Mouse (Mus musculus) brain, embryonic 18.5 days (tissue): ENCODE data around the gene Mtmr14.

Experiments used
- DNase-seq: peaks from one replicate; pipeline ENCODE4 v3.0.0-alpha.2; 2012; ENCODE audit warnings: low read depth, low spot score

Mtmr14 gene

DNA sequence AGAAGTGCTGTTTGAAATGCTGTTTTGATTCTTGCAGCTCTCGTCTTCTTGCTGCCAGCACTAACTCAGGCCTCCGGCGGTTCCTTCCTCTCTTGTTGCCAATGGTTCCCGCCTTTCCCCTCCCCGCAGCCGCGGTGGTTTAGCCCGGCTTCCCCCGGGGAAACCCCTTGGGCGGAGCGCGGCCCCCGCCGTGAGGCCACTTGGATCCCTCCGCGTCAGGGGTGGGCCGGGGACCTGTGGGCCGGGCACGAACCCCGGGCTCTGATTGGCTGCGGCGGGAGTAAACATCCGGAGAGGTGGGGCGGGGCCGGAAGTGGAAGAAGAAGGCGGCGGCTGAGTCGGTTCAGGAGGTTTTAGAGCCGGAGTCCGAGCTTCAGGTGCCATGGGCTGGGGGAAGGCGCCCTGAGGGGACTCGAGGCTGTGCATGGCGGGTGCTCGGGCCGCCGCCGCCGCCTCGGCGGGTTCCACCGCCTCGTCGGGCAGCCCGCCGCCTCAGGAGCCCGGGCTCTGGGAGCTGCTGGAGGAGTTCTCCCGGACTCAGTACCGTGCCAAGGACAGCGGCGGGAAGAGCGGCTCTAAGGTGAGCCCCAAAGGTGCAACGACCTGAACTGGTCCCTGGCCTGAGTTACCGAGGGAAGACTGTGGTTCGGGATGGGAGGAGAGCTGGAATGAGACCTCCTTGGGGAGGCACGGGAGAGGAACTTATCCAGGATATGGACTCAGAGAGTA, at the start of gene Mtmr14:
TSS of gene Mtmr14 (plus strand) at position 302 of the 729 bp plus-strand sequence.
- peak; percentile 93 for DNase-seq

- DNase-seq = no peak
These were observed 43.7 kb upstream of the Mtmr14 start for GRCm38 (mm10) chr6:113193765-113194460.

GRCm38 (mm10) chr6:113194517-113194840, 43.2 kb upstream of the Mtmr14 start:
- no peak for DNase-seq

DNA sequence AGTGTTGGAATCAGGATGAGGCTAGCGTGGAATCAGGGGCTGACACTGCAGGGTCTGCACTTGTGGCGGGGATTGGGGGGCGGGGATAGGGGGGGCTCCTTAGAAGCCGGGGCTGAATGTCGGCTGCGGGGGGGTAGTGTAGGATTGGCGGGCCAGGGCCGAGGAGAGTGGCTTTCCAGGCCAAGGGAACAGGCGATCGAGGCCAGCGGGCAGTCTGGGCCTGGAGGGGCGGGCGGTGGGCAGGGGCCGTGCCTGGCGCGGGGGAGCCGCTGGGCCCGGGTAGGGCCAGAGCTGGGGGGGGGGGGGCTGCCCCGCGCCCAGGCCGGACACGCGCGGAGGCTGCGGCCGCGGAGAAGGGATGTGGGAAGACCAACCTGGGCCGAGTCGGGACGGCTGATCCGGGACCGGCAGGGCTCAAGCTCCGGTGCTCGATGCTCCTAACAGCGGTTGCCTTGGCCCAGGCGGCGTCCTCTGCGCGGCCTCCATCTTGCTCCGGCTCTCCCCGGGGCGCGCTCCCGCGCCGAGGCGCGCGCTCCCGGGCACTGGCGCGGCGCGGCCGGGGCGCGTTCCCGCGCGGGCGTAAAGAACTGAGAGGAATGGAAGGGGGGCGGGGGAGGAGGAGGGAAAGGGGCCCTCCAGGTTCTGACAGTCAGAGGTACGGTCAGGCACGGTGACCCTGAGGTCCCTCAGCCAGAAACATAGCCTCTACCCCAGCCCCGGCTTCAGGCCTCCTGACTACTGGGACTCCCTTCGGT, 42.6 kb upstream of the Mtmr14 start, which contains the start of gene Lhfpl4:
TSS of gene Lhfpl4 (minus strand) at position 544 of the 755 bp plus-strand sequence.
- DNase-seq = peak; percentile 43

DNA sequence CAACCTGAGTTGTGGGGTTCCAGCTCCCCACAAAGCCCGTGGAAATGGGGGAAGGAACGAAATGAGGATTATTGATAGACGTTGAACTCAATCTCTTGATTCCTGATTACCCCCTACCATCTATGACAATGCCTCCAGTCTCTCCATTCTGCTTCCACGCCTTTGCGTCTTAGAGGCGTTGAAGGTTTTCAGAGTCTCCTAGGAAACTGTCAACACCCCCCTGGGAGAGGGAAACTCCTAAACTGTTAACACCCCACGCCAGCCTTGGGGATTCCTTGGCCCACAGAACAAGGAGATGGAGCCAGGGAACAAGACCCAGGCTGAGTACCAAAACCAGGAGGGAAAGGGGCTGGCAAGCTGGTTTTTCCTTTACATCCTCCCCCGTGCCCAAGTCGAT, 42.0 kb upstream of the Mtmr14 start:
- DNase-seq = no peak

- no peak for DNase-seq
These were observed 21.4 kb upstream of the Mtmr14 start for GRCm38 (mm10) chr6:113216280-113216679.

DNA sequence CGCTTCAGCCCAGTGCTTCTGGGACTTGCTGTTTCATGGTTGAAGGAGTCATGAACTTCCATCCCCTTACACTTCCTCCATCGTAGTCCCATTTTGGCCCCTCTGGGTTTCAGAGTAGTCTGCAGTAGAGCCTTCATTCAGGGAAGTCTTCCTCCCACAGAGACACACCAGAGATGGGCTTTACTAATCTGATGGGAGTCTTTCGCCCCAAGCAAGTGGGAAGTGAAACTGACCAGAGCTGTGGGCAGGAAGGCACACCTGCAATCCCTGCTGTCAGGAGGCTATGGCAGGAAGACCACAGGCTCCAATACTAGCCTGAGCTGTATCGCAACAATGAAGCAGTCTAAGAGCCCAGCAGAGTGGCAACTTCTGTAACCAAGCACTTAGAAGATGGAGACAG, 11.8 kb upstream of the Mtmr14 start:
- no peak for DNase-seq

GRCm38 (mm10) chr6:113226705-113227104, 10.9 kb upstream of the Mtmr14 start:
- no peak for DNase-seq

- no peak for DNase-seq
These were observed 2.5 kb upstream of the Mtmr14 start for GRCm38 (mm10) chr6:113235141-113235540.

DNA sequence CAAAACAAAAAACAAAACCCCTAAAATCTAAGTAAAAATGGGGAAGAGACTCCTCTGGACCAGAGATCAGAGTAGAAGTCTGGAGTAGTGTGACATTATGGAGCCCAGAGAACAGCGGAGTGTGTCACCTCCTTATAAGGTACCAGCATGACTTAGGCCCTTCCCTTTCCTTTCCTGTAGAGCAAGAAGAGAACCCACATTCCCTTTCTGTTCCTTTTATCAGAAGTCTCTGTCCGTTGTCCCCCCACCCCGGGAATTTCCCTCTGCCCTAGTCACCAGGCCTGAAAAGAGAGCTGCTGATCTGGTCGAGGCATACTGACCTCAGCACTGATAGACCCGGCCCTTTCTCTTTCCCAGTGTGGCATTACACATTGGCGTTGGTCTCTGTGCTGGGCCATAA, 799 bp downstream of the Mtmr14 start:
- no peak for DNase-seq

GRCm38 (mm10) chr6:113242753-113243152, 5.1 kb downstream of the Mtmr14 start:
- no peak for DNase-seq

DNA sequence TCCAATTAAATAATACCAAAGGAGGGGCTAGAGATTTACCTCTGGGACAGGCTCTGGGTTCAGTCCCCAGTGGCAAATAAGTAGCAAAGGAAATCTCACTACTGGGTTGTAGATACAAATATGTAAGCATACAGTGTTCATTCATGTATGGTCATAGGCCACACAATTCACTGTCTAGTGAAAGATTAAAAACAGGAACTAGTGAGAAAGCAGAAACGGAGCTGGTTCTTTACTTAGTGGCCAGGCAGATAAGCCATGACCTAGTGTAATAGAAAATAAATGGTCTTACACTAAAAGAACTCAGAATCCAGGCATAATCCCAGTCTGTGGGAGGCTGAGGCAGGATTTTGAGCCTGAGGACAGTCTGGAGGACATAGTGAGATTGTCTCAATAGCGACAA, 7.9 kb downstream of the Mtmr14 start:
- no peak for DNase-seq

GRCm38 (mm10) chr6:113250786-113251185, 13.1 kb downstream of the Mtmr14 start:
- DNase-seq = no peak

- no peak for DNase-seq
These were observed 14.3 kb downstream of the Mtmr14 start for GRCm38 (mm10) chr6:113251921-113252320.

GRCm38 (mm10) chr6:113254899-113255298, 17.3 kb downstream of the Mtmr14 start:
- DNase-seq = no peak

DNA sequence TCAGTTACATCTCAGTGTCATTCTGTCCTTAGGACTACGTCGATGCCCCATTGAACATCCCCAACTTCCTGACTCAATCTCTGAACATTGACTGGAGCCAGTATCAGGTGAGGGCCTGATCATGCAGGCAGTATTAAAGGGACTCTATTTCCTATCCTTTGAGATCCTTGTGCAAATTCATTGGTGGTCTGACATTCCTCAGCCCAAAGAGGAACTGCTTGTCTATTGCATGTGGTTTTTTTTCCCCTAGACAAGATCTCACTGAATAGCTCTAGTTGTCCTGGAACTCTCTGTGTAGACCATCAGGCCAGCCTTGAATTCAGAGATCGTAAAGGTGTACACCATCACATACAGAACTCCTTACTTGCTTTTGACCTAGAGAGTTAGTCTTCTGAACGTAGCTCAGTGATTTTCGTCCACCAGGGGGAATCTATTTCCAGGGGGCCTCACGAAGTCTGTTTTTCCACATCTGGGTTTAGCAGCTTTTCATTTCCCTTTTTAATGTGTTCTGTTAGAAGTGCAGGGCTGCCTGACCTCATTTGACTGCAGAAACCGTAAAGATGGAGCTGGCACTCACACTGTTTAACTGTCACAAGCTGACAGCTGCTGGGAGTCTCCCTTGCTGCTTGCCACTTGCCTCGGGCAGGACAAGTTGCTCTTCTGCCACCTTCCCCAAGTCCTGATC, 23.7 kb downstream of the Mtmr14 start:
- DNase-seq = no peak

- no peak for DNase-seq
These were observed 25.9 kb downstream of the Mtmr14 start for GRCm38 (mm10) chr6:113263531-113263930.

- no peak for DNase-seq
These were observed 26.8 kb downstream of the Mtmr14 start for GRCm38 (mm10) chr6:113264429-113264828.

DNA sequence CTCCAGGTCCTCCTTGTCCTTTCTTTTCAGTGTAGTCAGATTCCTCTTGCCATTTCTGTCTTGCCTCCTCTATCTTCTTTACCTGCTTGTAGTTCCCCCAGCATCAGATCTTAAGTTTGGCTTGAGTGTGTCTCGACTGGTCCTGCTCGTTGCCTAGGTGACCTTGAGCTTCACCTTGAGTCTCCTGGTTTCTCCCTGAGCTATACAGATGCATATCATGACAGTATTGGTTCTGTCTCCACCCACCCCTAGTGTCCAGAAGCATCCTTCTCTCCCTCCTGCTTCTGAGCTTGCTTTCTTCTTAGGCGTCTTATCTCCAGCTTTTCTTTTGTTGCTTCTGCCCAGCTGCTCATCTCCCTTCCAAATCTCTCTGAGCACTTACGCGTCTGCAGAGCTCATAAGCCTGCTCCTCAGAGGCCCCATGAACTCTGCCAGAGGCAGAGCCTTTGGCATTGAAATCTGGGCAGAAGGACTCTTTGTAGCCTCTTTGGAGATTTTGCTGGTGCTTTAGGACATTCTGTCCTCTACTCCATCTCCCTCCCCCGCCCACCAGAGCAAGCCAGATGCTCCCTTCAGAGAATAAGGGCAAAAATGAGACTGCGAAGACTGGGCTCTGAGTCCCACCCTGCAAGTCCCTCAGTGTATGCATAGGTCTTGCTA, 29.5 kb downstream of the Mtmr14 start:
- no peak for DNase-seq

- DNase-seq = no peak
These were observed 30.3 kb downstream of the Mtmr14 start for GRCm38 (mm10) chr6:113267988-113268387.

DNA sequence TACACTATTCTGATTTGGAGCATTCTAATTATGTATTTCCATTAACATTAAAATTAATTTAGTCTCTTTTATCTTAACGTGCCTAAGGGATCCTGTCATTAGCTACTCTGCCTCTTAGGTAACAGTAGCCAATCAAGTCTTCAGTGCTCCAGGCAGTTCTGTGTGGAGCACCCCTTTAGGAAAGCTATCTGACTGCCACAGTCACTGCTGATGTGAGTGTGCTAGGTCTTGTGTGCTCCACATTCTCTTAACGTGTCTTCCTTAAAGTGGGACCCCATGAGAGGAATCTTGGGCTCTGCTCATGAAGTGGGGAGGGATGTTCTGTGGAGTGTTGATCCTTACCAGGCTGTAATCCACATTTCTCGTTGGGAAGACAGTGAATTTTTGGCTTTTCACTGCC, 34.7 kb downstream of the Mtmr14 start:
- DNase-seq = no peak
